Mouse (Mus musculus) urinary bladder, postnatal 10 days (tissue): Measurements from ENCODE around the gene Cnr2.

Experiments
- DNase-seq: peaks from one replicate; pipeline ENCODE4 v3.0.0; 2022; ENCODE audit warnings: low spot score

Cnr2 gene

DNA sequence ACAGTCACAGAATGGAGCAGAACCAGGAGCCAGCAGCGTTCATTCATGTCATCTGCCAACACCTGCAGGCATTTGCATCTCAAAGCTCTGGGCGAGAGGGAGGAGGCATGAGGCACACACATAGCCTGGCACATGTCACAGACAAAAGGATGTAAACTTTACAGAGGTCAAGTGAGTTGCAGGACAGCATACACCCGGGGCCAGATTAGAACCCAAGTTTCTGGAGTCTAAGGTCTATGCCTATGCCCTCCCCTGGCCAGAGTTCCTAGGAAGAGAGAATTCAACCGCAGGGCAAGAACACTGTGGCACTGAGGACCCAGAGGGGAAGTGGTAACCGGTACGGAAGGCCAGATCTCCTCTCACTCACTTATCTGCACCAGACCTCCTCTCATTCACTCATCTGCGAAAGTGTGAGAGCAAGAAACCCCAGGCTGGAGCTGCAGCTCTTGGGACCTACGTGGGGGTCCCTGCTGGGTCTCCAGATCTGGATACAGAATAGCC is at the start of gene Cnr2:
TSS of gene Cnr2 (plus strand) at position 324 of the 501 bp plus-strand sequence.
- no peak for DNase-seq

DNA sequence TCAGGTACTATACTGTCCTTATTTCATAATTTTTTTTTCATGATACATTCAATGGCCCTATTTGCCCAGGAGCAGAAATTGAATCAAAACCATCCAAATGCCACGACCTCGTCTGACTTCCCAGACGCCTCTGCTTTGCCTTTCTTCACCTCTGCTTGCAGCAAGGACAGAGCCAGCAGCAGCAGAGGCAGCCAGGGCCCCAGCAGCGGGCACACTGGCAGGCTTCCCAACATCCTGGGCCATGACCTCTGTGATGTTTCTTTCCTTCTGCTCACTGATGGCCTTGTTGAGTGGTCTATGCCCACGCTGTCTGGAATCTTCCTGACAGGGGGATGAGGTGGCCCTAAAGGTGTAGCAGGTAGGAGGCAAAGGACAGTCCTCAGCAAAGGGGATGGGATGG is 47.6 kb upstream of the Cnr2 start:
- DNase-seq = no peak

DNA sequence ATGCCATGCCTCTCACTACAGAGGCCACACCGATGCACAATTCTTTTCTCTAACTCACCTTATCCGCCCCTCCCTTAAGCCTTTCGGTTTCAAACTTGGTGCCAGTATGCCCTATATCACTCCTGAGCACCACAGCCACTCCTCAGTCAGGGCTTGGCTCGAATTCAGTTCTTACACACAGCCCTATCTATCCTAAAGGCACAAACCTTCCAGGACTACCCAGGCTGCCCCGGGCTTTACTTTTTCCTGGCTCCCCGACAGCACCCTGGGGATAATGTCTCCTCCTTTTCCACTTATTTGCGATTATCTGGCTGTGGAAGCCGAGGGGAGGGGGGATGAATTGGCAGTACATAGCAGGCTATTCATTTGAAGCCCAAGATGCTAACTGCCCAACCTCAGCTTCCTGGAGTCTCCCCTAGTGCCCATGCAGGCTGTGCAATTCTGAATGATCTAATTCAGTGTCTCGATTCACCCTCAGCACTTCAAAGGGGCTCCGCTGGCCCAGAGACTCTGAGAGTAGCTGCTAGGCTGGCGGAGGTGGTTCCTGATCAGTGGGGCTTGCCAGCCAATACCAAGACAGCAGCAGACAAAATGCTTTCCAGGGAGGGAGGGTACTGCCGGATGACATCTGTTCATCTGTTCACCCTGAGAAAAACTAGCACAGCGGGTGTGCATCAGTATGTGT is 44.6 kb upstream of the Cnr2 start:
- no peak for DNase-seq

DNA sequence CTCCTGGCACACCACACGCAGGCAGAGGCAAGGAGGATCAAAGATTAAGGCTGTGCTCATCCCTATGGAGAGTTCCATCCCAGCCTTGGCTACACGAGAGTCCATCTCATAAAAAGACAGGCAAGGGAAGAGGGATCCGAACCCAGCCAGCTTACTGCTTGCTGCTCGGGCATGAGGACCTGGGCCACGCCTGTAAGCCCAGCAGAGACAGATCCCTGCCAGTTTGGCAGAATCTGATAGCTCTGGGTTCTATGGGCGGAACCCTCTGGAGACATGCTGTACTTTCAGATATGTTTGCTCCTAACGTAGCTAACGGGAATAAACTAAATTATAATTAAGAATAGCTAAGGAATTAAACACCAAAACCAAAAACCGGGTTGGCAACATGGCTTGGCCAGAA is 43.3 kb upstream of the Cnr2 start:
- no peak for DNase-seq

DNA sequence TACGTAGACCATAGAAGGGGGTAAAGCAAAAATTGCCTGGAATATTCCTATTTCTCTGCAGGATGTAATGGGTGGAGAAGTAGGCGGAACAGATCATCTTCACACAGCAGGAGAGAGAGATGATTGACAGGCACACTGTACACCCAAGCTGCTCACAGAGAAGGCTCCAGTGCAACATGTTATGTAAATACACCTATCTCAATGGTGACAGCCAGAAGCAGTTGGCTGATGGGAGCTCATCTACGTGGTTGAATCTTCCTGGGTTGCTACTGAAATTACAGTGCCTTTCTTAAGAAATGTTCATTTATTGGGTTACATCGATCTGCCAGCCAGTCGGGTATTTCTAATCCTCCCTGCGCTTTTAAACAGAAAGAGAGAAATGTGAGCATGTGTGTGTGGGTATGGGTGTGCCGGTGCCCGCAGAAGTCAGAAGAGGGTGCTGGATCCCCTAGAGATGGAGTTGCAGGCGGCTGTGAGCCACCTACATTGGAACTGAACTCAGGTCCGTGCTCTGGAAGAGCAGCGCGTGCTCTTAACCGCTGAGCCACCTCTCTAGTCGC is 41.1 kb upstream of the Cnr2 start:
- no peak for DNase-seq

DNA sequence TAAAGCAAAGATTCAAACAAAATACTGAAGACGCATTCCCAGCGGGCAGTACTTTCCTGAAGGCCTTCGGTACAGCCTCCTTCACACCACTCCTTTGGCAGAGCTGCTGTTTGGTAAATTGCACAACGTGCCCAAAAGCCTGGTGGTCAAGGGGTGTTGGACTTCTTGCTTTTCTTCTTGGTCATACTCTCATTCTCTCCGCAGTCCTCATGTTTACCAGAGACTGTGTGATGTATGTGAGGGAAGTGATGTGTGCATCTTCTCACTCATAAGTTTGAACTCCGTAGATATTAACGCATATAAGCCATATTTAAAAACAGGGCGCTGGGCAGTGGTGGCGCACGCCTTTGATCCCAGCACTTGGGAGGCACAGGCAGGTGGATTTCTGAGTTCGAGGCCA is 40.6 kb upstream of the Cnr2 start:
- no peak for DNase-seq

GRCm38 (mm10) chr4:135855080-135855479 is 40.1 kb upstream of the Cnr2 start:
- DNase-seq = no peak

DNA sequence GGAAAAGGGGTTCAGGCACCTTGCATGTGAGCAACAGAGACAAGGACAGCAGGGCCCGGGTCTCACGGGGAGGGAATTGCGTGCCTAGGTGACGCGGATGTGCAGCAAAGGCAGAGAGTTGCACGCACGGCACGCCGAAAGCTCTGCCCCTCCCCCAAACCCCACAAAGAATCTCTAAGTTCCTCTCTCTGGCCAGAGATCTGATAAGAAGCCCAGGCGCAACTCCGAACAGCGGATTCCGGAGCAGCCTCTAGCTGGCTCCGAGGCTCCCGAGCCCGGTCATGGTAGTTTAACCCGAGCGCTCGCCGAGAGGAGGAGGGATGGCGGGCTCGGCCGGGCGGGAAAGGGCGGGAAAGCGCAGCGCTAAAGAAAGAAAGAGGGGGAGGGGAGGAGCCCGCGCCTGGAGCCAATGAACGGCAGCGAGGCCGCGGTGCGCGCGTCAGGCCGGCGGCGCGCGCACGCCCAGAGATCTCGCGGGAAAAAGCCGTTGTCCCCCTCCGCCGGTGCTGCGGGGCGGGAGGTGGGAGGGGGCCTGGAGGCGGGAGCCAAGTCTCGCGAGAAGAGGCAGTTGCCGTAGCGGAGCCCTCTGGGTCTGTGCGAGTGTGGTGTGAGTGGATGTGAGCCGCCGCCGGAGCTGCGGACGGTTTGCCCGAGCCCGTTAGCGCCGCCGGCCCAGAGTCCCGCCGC is 39.5 kb upstream of the Cnr2 start, which contains the start of gene Srsf10:
TSS of gene Srsf10 (plus strand) at position 212 of the 687 bp plus-strand sequence.
- DNase-seq = peak; percentile 89

- peak; percentile 37 for DNase-seq
Observed at GRCm38 (mm10) chr4:135856223-135857091, 38.7 kb upstream of the Cnr2 start.

DNA sequence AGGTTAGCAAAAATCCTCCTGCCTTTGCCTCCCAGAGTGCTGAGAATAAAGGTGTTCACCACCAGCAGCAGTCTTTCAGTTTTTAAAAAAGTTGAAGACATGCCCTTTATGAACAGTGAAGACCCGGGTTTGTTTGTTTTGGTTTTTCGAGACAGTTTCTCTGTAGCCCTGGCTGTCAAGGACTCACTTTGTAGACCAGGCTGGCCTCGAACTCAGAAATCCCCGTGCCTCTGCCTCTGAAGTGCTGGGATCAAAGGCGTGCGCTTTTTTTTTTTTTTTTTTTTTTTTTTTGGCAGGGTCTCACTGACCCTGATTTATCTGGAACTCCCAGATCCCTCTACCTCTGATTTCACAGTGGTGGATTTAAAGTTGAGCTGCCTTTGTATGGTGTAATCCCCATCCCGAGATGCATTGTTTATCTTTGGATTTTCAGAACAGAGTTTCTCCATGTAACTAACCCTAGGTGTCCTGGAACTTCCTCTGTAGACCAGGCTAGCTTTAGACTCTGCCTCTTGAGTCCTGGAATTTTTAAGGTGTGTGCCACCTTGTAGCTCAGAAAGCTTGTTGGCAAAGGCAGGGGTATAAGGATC is 37.5 kb upstream of the Cnr2 start:
- DNase-seq = no peak

- no peak for DNase-seq
Observed at GRCm38 (mm10) chr4:135868996-135869395, 26.2 kb upstream of the Cnr2 start.

DNA sequence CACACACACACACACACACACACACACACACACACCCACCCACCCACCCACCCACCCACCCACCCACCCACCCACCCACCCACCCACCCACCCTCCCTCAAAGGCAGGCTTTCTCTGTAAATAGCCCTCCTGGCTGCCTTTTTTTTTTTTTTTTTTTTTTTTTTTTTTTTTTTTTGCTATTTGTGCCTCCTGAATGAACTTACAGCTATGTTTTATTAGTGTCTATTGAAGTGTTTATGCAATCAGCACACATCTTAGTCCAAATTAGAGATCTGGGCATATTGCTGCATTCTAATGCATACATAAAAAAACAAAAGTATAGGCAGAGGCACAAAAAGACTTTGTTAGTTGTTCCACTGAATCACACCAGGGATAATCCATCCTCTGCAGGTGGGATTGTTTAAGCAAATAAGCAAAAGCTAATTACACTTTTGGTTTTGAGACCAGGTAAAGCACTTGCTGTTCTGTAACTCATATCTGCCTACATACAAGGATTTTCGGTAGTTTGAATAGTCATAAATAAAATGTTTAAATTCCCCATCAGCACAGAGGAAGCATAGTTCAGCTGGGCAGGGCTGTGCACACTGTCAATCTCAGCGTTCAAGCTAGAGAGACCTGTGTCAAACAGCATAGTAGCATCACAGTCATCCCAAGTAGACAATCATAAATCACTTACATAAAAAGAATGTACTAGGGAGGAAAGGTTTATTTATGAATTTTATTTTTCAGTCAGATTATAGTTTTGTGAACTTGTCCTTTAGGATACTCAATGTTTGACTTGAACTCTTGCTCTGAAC is 24.8 kb upstream of the Cnr2 start:
- no peak for DNase-seq

- no peak for DNase-seq
Observed at GRCm38 (mm10) chr4:135872015-135872414, 23.2 kb upstream of the Cnr2 start.

GRCm38 (mm10) chr4:135872589-135873391 is 22.4 kb upstream of the Cnr2 start:
- no peak for DNase-seq

DNA sequence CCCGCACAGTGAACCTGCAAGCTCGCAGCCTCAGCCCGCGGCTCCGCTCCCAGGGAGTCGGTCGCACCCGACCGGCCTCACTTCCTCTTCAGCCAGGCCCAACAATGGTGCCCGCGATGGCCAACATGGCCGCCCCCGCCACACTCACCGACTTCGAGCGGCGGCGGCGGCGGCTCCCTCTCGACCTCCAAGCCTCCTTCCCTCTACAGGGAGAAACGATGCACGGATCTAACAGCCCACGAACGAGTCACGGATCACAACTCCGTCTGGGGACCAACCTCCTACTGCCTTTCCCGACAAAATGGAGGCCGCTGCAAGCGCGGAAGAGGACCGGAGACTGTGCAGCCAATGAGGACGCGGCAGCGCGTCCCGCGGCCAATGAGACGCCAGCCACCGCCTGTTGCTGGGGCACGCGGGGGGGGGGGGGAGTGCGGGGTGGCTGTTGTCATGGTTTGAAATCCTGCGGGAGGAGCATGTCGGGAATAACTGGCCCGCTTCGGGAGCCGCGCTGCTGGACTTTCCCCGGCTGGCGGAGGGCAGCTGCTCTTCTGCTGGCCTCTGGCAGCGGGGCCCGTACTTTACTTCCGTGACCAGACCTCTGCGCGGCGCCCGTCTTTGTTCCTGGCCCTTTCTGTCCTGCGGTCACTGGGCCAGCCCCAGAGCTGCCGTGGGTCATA is 21.5 kb upstream of the Cnr2 start, which contains the start of gene Pnrc2:
TSS of gene Pnrc2 (minus strand) at position 325 of the 677 bp plus-strand sequence.
- DNase-seq = no peak

GRCm38 (mm10) chr4:135874564-135875535 is 20.3 kb upstream of the Cnr2 start:
- DNase-seq = no peak

DNA sequence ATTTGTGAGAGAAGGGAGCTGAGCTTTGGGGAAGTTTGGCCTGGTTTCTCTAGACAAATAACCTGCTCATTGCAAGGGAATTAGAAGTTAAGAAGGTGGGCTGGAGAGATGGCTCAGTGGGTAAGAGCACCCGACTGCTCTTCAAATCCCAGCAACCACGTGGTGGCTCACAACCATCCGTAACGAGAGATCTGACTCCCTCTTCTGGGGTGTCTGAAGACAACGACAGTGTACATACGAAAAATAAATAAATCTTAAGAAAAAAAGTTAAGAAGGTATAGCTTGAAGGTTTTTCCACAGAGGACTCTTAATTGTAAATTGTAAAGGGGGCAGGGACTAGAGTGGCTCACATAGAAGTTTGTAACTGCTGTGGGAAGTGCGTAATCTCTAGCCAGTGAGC is 19.6 kb upstream of the Cnr2 start:
- no peak for DNase-seq

- no peak for DNase-seq
Observed at GRCm38 (mm10) chr4:135875991-135876582, 19.1 kb upstream of the Cnr2 start.
